Mouse (Mus musculus) G1E (cell line): ENCODE results near the gene Mad1l1.

Experiments
- CTCF ChIP-seq: IDR thresholded peaks from 2 replicates; pipeline ENCODE4 v1.5.1; 2012; ENCODE audit warnings: low read depth, low read length, inconsistent platforms, mixed read lengths
- POLR2AphosphoS5 ChIP-seq: IDR thresholded peaks from 2 replicates; pipeline ENCODE4 v1.6.1; 2012; ENCODE audit warnings: low read depth, low read length, inconsistent platforms; ENCODE audit not compliant: insufficient replicate concordance

GRCm38 (mm10) chr5:140159007-140159406 is 162.3 kb downstream of the Mad1l1 start:
- TF ChIP-seq POLR2AphosphoS5 (no peak), CTCF (no peak)
